In the genomic region with DNA sequence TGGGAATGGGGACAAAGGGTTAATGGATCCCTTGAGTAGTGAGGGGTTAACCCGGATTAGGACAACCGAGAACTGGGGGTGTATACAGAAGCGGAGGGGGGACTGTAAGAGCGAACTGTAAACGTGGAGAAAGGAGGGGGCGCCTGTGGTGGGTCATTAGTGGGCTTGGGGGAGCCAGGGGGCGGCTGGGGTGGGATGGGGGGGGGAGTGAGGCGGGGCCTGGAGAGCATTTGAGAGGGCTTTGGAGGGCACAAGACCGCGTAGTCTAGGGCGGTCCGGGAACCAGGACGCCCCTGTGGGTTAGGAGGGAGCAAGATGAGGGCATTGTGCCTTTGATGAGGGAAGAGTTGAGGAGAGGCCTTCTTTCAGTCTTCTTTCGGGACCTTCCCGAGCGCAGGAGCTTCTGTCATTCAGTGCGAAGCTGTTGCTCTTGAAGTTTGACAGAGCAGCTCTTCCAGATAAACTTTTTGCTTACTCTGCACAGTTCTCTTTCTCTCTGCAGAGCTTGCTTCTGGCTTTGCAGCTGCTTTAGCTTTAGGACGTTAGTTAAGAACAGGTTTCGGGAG, we compare ENCODE assay signal across 8 mouse cellular contexts. TPM values are rescaled to one million over a fixed set of nuclear protein-coding genes. Genes with fewer than 3 reads are reported as not detected.
DNase-seq lines count a peak whose midpoint lies in the region; ATAC-seq and TF ChIP-seq lines count a peak whose summit lies in the region.

No protein-coding gene starts in this region.

- no peaks in the 10 kb centered on the region for H3K27me3 ChIP-seq in heart, embryonic 13.5 days (replicated peaks)
- H3K27me3 ChIP-seq in forebrain, postnatal 0 days (ENCODE audit: insufficient read depth, low read length): no peaks in the 10 kb centered on the region
- H3K27me3 ChIP-seq in liver, embryonic 13.5 days: no peaks in the 10 kb centered on the region
- H3K27me3 ChIP-seq in stomach, embryonic 16.5 days (ENCODE audit: control insufficient read depth, insufficient read depth, low read length): no peaks in the 10 kb centered on the region

- peaks cover 55% of the 10 kb centered on the region for H3K4me1 ChIP-seq in heart, embryonic 13.5 days
- peaks cover 24% of the 10 kb centered on the region for H3K4me1 ChIP-seq in forebrain, postnatal 0 days (ENCODE audit: insufficient read depth)
- peaks cover 58% of the 10 kb centered on the region for H3K4me1 ChIP-seq in liver, embryonic 13.5 days (replicated peaks)
- H3K4me1 ChIP-seq in stomach, embryonic 16.5 days (ENCODE audit: control insufficient read depth, insufficient read depth, low read length): peaks cover 30% of the 10 kb centered on the region

- H3K36me3 ChIP-seq in heart, embryonic 13.5 days: peaks cover 15% of the 10 kb centered on the region
- peaks cover 6% of the 10 kb centered on the region; the same call in 1 of the 2 replicates for H3K36me3 ChIP-seq in forebrain, postnatal 0 days (ENCODE audit: insufficient read depth)
- peaks cover 7% of the 10 kb centered on the region for H3K36me3 ChIP-seq in liver, embryonic 13.5 days
- 0 out of 2 replicates have a peak, but pooled peaks cover 3% of the 10 kb centered on the region for H3K36me3 ChIP-seq in stomach, embryonic 16.5 days (ENCODE audit: control insufficient read depth, insufficient read depth, low read length)

- no peak for DNase-seq in heart, adult 9 months (ENCODE audit: low spot score in 2 of 2)
- DNase-seq in MEL-GATA-1-ER (ENCODE audit: extremely low read depth, low read depth): peak; percentile 36
- DNase-seq in forebrain, postnatal 0 days: peak; percentile 22
- no peak for DNase-seq in liver, embryonic 13.5 days
- no peak for DNase-seq in cerebellum, postnatal 36 days

- H3K9ac ChIP-seq in heart, embryonic 13.5 days: peak overlapping the region; percentile 95
- H3K9ac ChIP-seq in forebrain, postnatal 0 days: peak overlapping the region; percentile 69
- peak overlapping the region; percentile 87 for H3K9ac ChIP-seq in liver, embryonic 13.5 days
- peak overlapping the region; percentile 89 for H3K9ac ChIP-seq in stomach, embryonic 16.5 days (ENCODE audit: low read length)

- peak overlapping the region; percentile 90 for H3K27ac ChIP-seq in heart, embryonic 13.5 days (replicated peaks)
- no peak overlapping the region for H3K27ac ChIP-seq in forebrain, postnatal 0 days (ENCODE audit: low read depth, low read length)
- H3K27ac ChIP-seq in liver, embryonic 13.5 days: peak overlapping the region; percentile 58; the same call in 1 of the 2 replicates
- H3K27ac ChIP-seq in stomach, embryonic 16.5 days (ENCODE audit: low read length): peak overlapping the region; percentile 87; the same call in 1 of the 2 replicates

- TF ChIP-seq CTCF in forebrain, postnatal 0 days (IDR thresholded peaks at IDR 0.05; ENCODE audit: low read depth): no peak

- no peaks in the 10 kb centered on the region for H3K9me3 ChIP-seq in heart, embryonic 13.5 days
- no peaks in the 10 kb centered on the region for H3K9me3 ChIP-seq in forebrain, postnatal 0 days (ENCODE audit: low read length)
- no peaks in the 10 kb centered on the region for H3K9me3 ChIP-seq in liver, embryonic 13.5 days (replicated peaks)
- no peaks in the 10 kb centered on the region for H3K9me3 ChIP-seq in stomach, embryonic 16.5 days (replicated peaks; ENCODE audit: control insufficient read depth, low read length)

- ATAC-seq in heart, embryonic 13.5 days (ENCODE audit: extremely low read depth, insufficient number of reproducible peaks, low FRiP score, low TSS enrichment): no peak
- ATAC-seq in forebrain, postnatal 0 days: no peak
- ATAC-seq in liver, embryonic 13.5 days (ENCODE audit: low read depth): no peak
- no peak for ATAC-seq in stomach, embryonic 16.5 days (ENCODE audit: insufficient read depth, low FRiP score)
- no peak for ATAC-seq in megakaryocyte-erythroid progenitor cell, adult 5-6 weeks (replicated peaks; ENCODE audit: low FRiP score, low TSS enrichment, poor library complexity, severe bottlenecking)

- peak overlapping the region; percentile 97 for H3K4me2 ChIP-seq in heart, embryonic 13.5 days
- peak overlapping the region; percentile 85 for H3K4me2 ChIP-seq in forebrain, postnatal 0 days (ENCODE audit: low read depth)
- peak overlapping the region; percentile 97 for H3K4me2 ChIP-seq in liver, embryonic 13.5 days
- peak overlapping the region; percentile 73 for H3K4me2 ChIP-seq in stomach, embryonic 16.5 days (ENCODE audit: low read depth, low read length)

- 3% methylated on average over 19 of the region's 19 CpGs for WGBS in heart, embryonic 13.5 days
- 1% methylated on average over 19 of the region's 19 CpGs for WGBS in forebrain, postnatal 0 days
- WGBS in liver, embryonic 13.5 days (ENCODE audit: insufficient replicate concordance): 4% methylated on average over 19 of the region's 19 CpGs
- 3% methylated on average over 19 of the region's 19 CpGs for whole genome bisulfite sequencing in stomach, embryonic 16.5 days

- peak overlapping the region; percentile 95 for H3K4me3 ChIP-seq in heart, embryonic 13.5 days
- H3K4me3 ChIP-seq in forebrain, postnatal 0 days (ENCODE audit: low read depth, low read length): peak overlapping the region; percentile 74
- H3K4me3 ChIP-seq in liver, embryonic 13.5 days (replicated peaks): peak overlapping the region; percentile 83
- H3K4me3 ChIP-seq in stomach, embryonic 16.5 days (replicated peaks; ENCODE audit: low read length): peak overlapping the region; percentile 92

RNA-seq across cellular contexts. Expression of a gene that starts 0.8 kb away (rescaled TPM):
- 18.4 and 19.3 TPM in 2 replicates for polyA plus RNA-seq in heart, embryonic 13.5 days (2015; fragmentation: Nextera tagmentation; extraction: Ambion mirVana)
- 9.4 and 13.1 TPM in 2 replicates for total RNA-seq in forebrain, postnatal 0 days (2014; rRNA removed)
- 12.7 and 17.7 TPM in 2 replicates for polyA plus RNA-seq in forebrain, postnatal 0 days (2015; fragmentation: Nextera tagmentation; extraction: Ambion mirVana)
- polyA plus RNA-seq in liver, embryonic 13.5 days (2015; fragmentation: Nextera tagmentation; extraction: Ambion mirVana): 6.3 and 8.2 TPM in 2 replicates
- polyA plus RNA-seq in stomach, embryonic 16.5 days (2015; fragmentation: Nextera tagmentation; extraction: Ambion mirVana): 26.4 and 27.4 TPM in 2 replicates
- 16.3 and 19.9 TPM in 2 replicates for total RNA-seq in megakaryocyte-erythroid progenitor cell, adult 5-6 weeks (2014; fragmentation: Nextera tagmentation)
- 4.5 and 7.4 TPM in 2 replicates for total RNA-seq in megakaryocyte-erythroid progenitor cell, adult 5-6 weeks (2017)

RNA-seq across cellular contexts. Expression of a gene that starts 2.0 kb away (rescaled TPM):
- 108 and 111 TPM in 2 replicates for polyA plus RNA-seq in heart, embryonic 13.5 days (2015; fragmentation: Nextera tagmentation; extraction: Ambion mirVana)
- 356 and 372 TPM in 2 replicates for total RNA-seq in forebrain, postnatal 0 days (2014; rRNA removed)
- 360 and 367 TPM in 2 replicates for polyA plus RNA-seq in forebrain, postnatal 0 days (2015; fragmentation: Nextera tagmentation; extraction: Ambion mirVana)
- 56.1 and 61.2 TPM in 2 replicates for polyA plus RNA-seq in liver, embryonic 13.5 days (2015; fragmentation: Nextera tagmentation; extraction: Ambion mirVana)
- polyA plus RNA-seq in stomach, embryonic 16.5 days (2015; fragmentation: Nextera tagmentation; extraction: Ambion mirVana): 135 and 146 TPM in 2 replicates
- total RNA-seq in megakaryocyte-erythroid progenitor cell, adult 5-6 weeks (2014; fragmentation: Nextera tagmentation): 86.5 and 93.6 TPM in 2 replicates
- total RNA-seq in megakaryocyte-erythroid progenitor cell, adult 5-6 weeks (2017): 67.5 and 90.5 TPM in 2 replicates

RNA-seq across cellular contexts. Expression of a gene that starts 47.4 kb away (rescaled TPM):
- polyA plus RNA-seq in heart, embryonic 13.5 days (2015; fragmentation: Nextera tagmentation; extraction: Ambion mirVana): 0.76 and 1.4 TPM in 2 replicates
- total RNA-seq in forebrain, postnatal 0 days (2014; rRNA removed): 2.4 and 4.3 TPM in 2 replicates
- 2.0 and 2.3 TPM in 2 replicates for polyA plus RNA-seq in forebrain, postnatal 0 days (2015; fragmentation: Nextera tagmentation; extraction: Ambion mirVana)
- 0.44 and 0.59 TPM in 2 replicates for polyA plus RNA-seq in liver, embryonic 13.5 days (2015; fragmentation: Nextera tagmentation; extraction: Ambion mirVana)
- 1.7 and 1.8 TPM in 2 replicates for polyA plus RNA-seq in stomach, embryonic 16.5 days (2015; fragmentation: Nextera tagmentation; extraction: Ambion mirVana)
- total RNA-seq in megakaryocyte-erythroid progenitor cell, adult 5-6 weeks (2014; fragmentation: Nextera tagmentation): 0.55 TPM in 1 of 2 replicates, not detected in the other
- 0.56 TPM in 1 of 2 replicates, not detected in the other for total RNA-seq in megakaryocyte-erythroid progenitor cell, adult 5-6 weeks (2017)

RNA-seq across cellular contexts. Expression of a gene that starts 56.6 kb away (rescaled TPM):
- 4.5 and 5.2 TPM in 2 replicates for polyA plus RNA-seq in heart, embryonic 13.5 days (2015; fragmentation: Nextera tagmentation; extraction: Ambion mirVana)
- total RNA-seq in forebrain, postnatal 0 days (2014; rRNA removed): 4.1 and 5.3 TPM in 2 replicates
- 11.5 and 14.1 TPM in 2 replicates for polyA plus RNA-seq in forebrain, postnatal 0 days (2015; fragmentation: Nextera tagmentation; extraction: Ambion mirVana)
- polyA plus RNA-seq in liver, embryonic 13.5 days (2015; fragmentation: Nextera tagmentation; extraction: Ambion mirVana): 10.6 and 12.3 TPM in 2 replicates
- polyA plus RNA-seq in stomach, embryonic 16.5 days (2015; fragmentation: Nextera tagmentation; extraction: Ambion mirVana): 13.8 and 16.8 TPM in 2 replicates
- 15.0 and 16.5 TPM in 2 replicates for total RNA-seq in megakaryocyte-erythroid progenitor cell, adult 5-6 weeks (2014; fragmentation: Nextera tagmentation)
- 1.3 and 1.7 TPM in 2 replicates for total RNA-seq in megakaryocyte-erythroid progenitor cell, adult 5-6 weeks (2017)

RNA-seq across cellular contexts. Expression of a gene that starts 59.0 kb away (rescaled TPM):
- polyA plus RNA-seq in heart, embryonic 13.5 days (2015; fragmentation: Nextera tagmentation; extraction: Ambion mirVana): 114 and 131 TPM in 2 replicates
- total RNA-seq in forebrain, postnatal 0 days (2014; rRNA removed): 214 and 275 TPM in 2 replicates
- polyA plus RNA-seq in forebrain, postnatal 0 days (2015; fragmentation: Nextera tagmentation; extraction: Ambion mirVana): 388 and 443 TPM in 2 replicates
- 85.6 and 86.7 TPM in 2 replicates for polyA plus RNA-seq in liver, embryonic 13.5 days (2015; fragmentation: Nextera tagmentation; extraction: Ambion mirVana)
- 131 and 133 TPM in 2 replicates for polyA plus RNA-seq in stomach, embryonic 16.5 days (2015; fragmentation: Nextera tagmentation; extraction: Ambion mirVana)
- 58.5 and 61.2 TPM in 2 replicates for total RNA-seq in megakaryocyte-erythroid progenitor cell, adult 5-6 weeks (2014; fragmentation: Nextera tagmentation)
- 100 and 121 TPM in 2 replicates for total RNA-seq in megakaryocyte-erythroid progenitor cell, adult 5-6 weeks (2017)

Comparison
In these comparisons a context has a peak if more than half of its experiments do, and no peak if none do; other contexts are left out.
1. DNase-seq: peak in MEL-GATA-1-ER (single experiment) and forebrain, postnatal 0 days (single experiment); none in heart, adult 9 months (0 of 2), liver, embryonic 13.5 days (single experiment) and cerebellum, postnatal 36 days (0 of 2).
2. Peak in every context shown above with its lines, with median percentiles within 50 percentile points of each other: H3K4me2 ChIP-seq, H3K4me3 ChIP-seq and H3K9ac ChIP-seq.